Mouse (Mus musculus) subcutaneous adipose tissue, adult 2 months (tissue): ENCODE data around the gene Olfr92. TPM values are rescaled to one million over a fixed set of nuclear protein-coding genes. Genes with fewer than 3 reads are reported as not detected.

Experiments
- polyA plus RNA-seq: library from polyadenylated mRNA; depleted of rRNA; stranded (reverse); fragments of >200 nt; gene quantifications from 2 replicates; pipeline ENCODE4 v1.2.3, GENCODE M21; 2012; ENCODE audit warnings: low replicate concordance; rRNA removed

The Olfr92 gene
- not detected in 2 replicates for polyA plus RNA-seq

GRCm38 (mm10) chr17:37119988-37120387, at the start of gene Olfr92:
Olfr92 (minus strand) TSS chr17:37120088.

DNA sequence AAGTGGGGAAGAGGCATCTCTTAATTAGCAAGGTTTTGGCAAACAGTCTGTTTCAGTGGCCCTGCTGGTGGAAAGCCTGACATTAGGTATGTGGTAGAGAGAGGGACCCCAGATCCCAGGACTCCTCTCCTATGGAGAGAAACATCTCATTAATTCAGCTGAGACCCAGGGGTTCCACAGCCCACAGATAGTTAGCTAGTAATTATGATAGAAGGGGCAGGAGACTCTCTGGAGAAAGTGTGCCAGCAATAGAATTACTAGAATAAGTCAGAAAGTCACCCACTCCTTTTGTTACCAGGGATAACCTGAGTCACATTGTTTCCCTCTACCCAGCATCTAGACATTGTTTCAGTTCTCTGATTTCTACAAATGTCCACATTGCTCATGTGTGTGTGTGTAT, 41.5 kb upstream of the Olfr92 start, which contains the start of gene Olfr93:
Gene Olfr93, minus strand, starts transcription at position 101 of the 400 bp plus-strand sequence.

DNA sequence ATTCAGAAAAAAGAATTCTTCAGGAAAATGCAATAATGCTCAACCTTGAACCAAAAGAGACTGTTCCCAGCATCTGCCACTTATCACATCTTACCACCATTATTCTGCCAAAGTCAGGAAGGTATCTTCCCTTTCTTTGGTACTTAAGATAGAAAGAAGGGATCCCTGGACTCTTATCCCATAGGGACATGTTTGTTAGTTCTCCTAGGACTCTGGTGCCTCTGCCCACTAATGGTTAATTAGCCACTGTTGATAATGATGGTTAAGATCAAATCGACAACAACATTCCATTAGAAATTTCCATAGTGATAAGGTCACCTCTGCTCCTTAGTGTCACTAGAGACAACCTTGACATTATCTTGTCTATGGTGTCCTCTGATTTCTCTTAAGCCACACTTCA, 21.7 kb downstream of the Olfr92 start, which contains the start of gene Olfr91:
Gene Olfr91, minus strand, starts transcription at position 101 of the 400 bp plus-strand sequence.

GRCm38 (mm10) chr17:37088399-37088798, 31.5 kb downstream of the Olfr92 start, which contains the start of gene Olfr90:
Olfr90 (minus strand) TSS chr17:37088499.

Other genes starting within 250 kb of the Olfr92 start
- gene Trim40, start 230.0 kb downstream of the Olfr92 start, polyA plus RNA-seq = not detected in 2 replicates
- gene Trim31, start 222.0 kb downstream of the Olfr92 start, polyA plus RNA-seq = not detected in 2 replicates
- gene Rnf39, start 177.2 kb downstream of the Olfr92 start, polyA plus RNA-seq = 0.54 and 2.1 TPM in 2 replicates
- 34.2 and 43.5 TPM in 2 replicates for gene Ppp1r11, start 168.3 kb downstream of the Olfr92 start, polyA plus RNA-seq
- 25.6 and 47.3 TPM in 2 replicates for gene Znrd1, start 161.5 kb downstream of the Olfr92 start, polyA plus RNA-seq
- 2.5 and 4.2 TPM in 2 replicates for gene Znrd1as, start 161.5 kb downstream of the Olfr92 start, polyA plus RNA-seq
- gene 2410137M14Rik, start 138.9 kb downstream of the Olfr92 start, polyA plus RNA-seq = 0.19 TPM in 1 of 2 replicates, not detected in the other
- 0.19 and 0.95 TPM in 2 replicates for gene H2-M5, start 130.6 kb downstream of the Olfr92 start, polyA plus RNA-seq
- 7.8 and 20.5 TPM in 2 replicates for gene Zfp57, start 118.9 kb downstream of the Olfr92 start, polyA plus RNA-seq
- not detected in 2 replicates for gene Mog, start 96.7 kb downstream of the Olfr92 start, polyA plus RNA-seq
- 30.9 and 71.8 TPM in 2 replicates for gene Gabbr1, start 74.1 kb downstream of the Olfr92 start, polyA plus RNA-seq
- gene Olfr90, start 31.6 kb downstream of the Olfr92 start, polyA plus RNA-seq = not detected in 2 replicates
- not detected in 2 replicates for gene Olfr91, start 21.8 kb downstream of the Olfr92 start, polyA plus RNA-seq
- gene Olfr93, start 41.4 kb upstream of the Olfr92 start, polyA plus RNA-seq = not detected in 2 replicates
- 0.54 and 3.7 TPM in 2 replicates for gene Ubd, start 73.8 kb upstream of the Olfr92 start, polyA plus RNA-seq
- not detected in 2 replicates for gene Olfr94, start 80.9 kb upstream of the Olfr92 start, polyA plus RNA-seq
- gene Olfr95, start 93.0 kb upstream of the Olfr92 start, polyA plus RNA-seq = not detected in 2 replicates
- gene Olfr96, start 100.1 kb upstream of the Olfr92 start, polyA plus RNA-seq = not detected in 2 replicates
- not detected in 2 replicates for gene Olfr97, start 117.2 kb upstream of the Olfr92 start, polyA plus RNA-seq
- gene Olfr98, start 143.7 kb upstream of the Olfr92 start, polyA plus RNA-seq = not detected in 2 replicates
- 11.0 and 14.5 TPM in 2 replicates for gene H2-M3, start 150.1 kb upstream of the Olfr92 start, polyA plus RNA-seq
- not detected in 2 replicates for gene Olfr99, start 163.4 kb upstream of the Olfr92 start, polyA plus RNA-seq
- not detected in 2 replicates for gene Olfr101, start 184.2 kb upstream of the Olfr92 start, polyA plus RNA-seq
- gene Olfr102, start 197.0 kb upstream of the Olfr92 start, polyA plus RNA-seq = not detected in 2 replicates
- not detected in 2 replicates for gene Olfr103, start 219.6 kb upstream of the Olfr92 start, polyA plus RNA-seq
- gene Olfr104-ps, start 239.5 kb upstream of the Olfr92 start, polyA plus RNA-seq = not detected in 2 replicates